Mouse (Mus musculus) midbrain, embryonic 13.5 days (tissue): ENCODE data around the gene Fam229b. TPM values are rescaled to one million over a fixed set of nuclear protein-coding genes. Genes with fewer than 3 reads are reported as not detected.

ENCODE experiments used
- ATAC-seq: fragments of 200-750 bp; cut with Nextera tagmentation; 2 replicates; pipeline ENCODE4 v1.8.0; 2017; ENCODE audit warnings: mild to moderate bottlenecking, moderate TSS enrichment, moderate library complexity
- H3K27ac ChIP-seq: fragments of 300-500 bp; sonication (generic); 2 replicates; pipeline ENCODE4 v1.5.1; 2015; ENCODE audit warnings: inconsistent platforms, mild to moderate bottlenecking, moderate library complexity
- H3K27me3 ChIP-seq: fragments of 300-500 bp; sonication (generic); 2 replicates; pipeline ENCODE4 v1.6.1; 2015; ENCODE audit warnings: mild to moderate bottlenecking, inconsistent platforms
- H3K36me3 ChIP-seq: fragments of 300-500 bp; sonication (generic); 2 replicates; pipeline ENCODE4 v1.6.1; 2015; ENCODE audit warnings: mild to moderate bottlenecking, inconsistent platforms
- H3K4me1 ChIP-seq: fragments of 300-500 bp; sonication (generic); replicated peaks from 2 replicates; pipeline ENCODE4 v1.6.1; 2015; ENCODE audit warnings: inconsistent platforms
- H3K4me2 ChIP-seq: fragments of 300-500 bp; sonication (generic); replicated peaks from 2 replicates; pipeline ENCODE4 v1.6.1; 2015; ENCODE audit warnings: moderate library complexity, mild to moderate bottlenecking, inconsistent platforms
- H3K4me3 ChIP-seq: fragments of 300-500 bp; sonication (generic); replicated peaks from 2 replicates; pipeline ENCODE4 v1.5.1; 2015; ENCODE audit warnings: mild to moderate bottlenecking, inconsistent platforms
- H3K9ac ChIP-seq: fragments of 300-500 bp; sonication (generic); replicated peaks from 2 replicates; pipeline ENCODE4 v1.6.1; 2015; ENCODE audit warnings: mild to moderate bottlenecking, inconsistent platforms
- H3K9me3 ChIP-seq: fragments of 300-500 bp; sonication (generic); 2 replicates; pipeline ENCODE4 v1.6.1; 2016; ENCODE audit warnings: mild to moderate bottlenecking, inconsistent platforms
- WGBS: fragments of 180-500 bp; shearing (Covaris S2); methylation state at CpG from one replicate; pipeline ENCODE4 v1.1.7; 2015; 5-methylcytosine and 5-hydroxymethylcytosine counted together
- polyA plus RNA-seq: library from polyadenylated mRNA; unstranded; fragments of >200 nt; fragmentation: Nextera tagmentation; extraction: Ambion mirVana; gene quantifications from 2 replicates; pipeline ENCODE4 v1.2.1, GENCODE M21; 2015

Gene Fam229b
- polyA plus RNA-seq, 1 experiment from 2014 or later = 30.6 TPM

GRCm38 (mm10) chr10:39109489-39109874 is 24.2 kb downstream of the Fam229b start:
- 62% methylated on average over 4 of the region's 4 CpGs for WGBS
- Histone ChIP-seq H3K36me3 (no peaks in the 10 kb centered on the region), H3K27ac (no peak overlapping the region)

GRCm38 (mm10) chr10:39108837-39109488 is 24.8 kb downstream of the Fam229b start:
- no peaks in the 10 kb centered on the region for H3K4me1 ChIP-seq
- H3K9me3 ChIP-seq = no peaks in the 10 kb centered on the region
- H3K4me2 ChIP-seq = no peak overlapping the region
- no peak for ATAC-seq
- no peak overlapping the region for H3K9ac ChIP-seq
- WGBS = 72% methylated on average over 10 of the region's 10 CpGs
- no peak overlapping the region for H3K4me3 ChIP-seq
- no peaks in the 10 kb centered on the region for H3K36me3 ChIP-seq
- H3K27ac ChIP-seq = no peak overlapping the region
- no peaks in the 10 kb centered on the region for H3K27me3 ChIP-seq

More at GRCm38 (mm10) chr10:39109489-39109874, 24.2 kb downstream of the Fam229b start:
- H3K9me3 ChIP-seq = no peaks in the 10 kb centered on the region
- no peak overlapping the region for H3K4me2 ChIP-seq
- H3K9ac ChIP-seq = no peak overlapping the region
- H3K4me1 ChIP-seq = no peaks in the 10 kb centered on the region
- no peak for ATAC-seq
- H3K27me3 ChIP-seq = no peaks in the 10 kb centered on the region
- no peak overlapping the region for H3K4me3 ChIP-seq

- H3K9ac ChIP-seq = no peak overlapping the region
- H3K27me3 ChIP-seq = no peaks in the 10 kb centered on the region
- no peaks in the 10 kb centered on the region for H3K9me3 ChIP-seq
- H3K36me3 ChIP-seq = no peaks in the 10 kb centered on the region
- WGBS = 24% methylated on average over 4 of the region's 4 CpGs
- H3K4me3 ChIP-seq = no peak overlapping the region
- no peaks in the 10 kb centered on the region for H3K4me1 ChIP-seq
- no peak for ATAC-seq
- H3K4me2 ChIP-seq = no peak overlapping the region
- no peak overlapping the region for H3K27ac ChIP-seq
Measured at GRCm38 (mm10) chr10:39106935-39107334, 26.8 kb downstream of the Fam229b start.

GRCm38 (mm10) chr10:39106413-39106812 is 27.3 kb downstream of the Fam229b start:
- no peak overlapping the region for H3K4me3 ChIP-seq
- H3K9me3 ChIP-seq = no peaks in the 10 kb centered on the region
- no peaks in the 10 kb centered on the region for H3K36me3 ChIP-seq
- no peaks in the 10 kb centered on the region for H3K4me1 ChIP-seq
- no peak overlapping the region for H3K4me2 ChIP-seq
- no peak for ATAC-seq
- no peaks in the 10 kb centered on the region for H3K27me3 ChIP-seq
- WGBS = 41% methylated on average over 3 of the region's 3 CpGs
- no peak overlapping the region for H3K9ac ChIP-seq
- H3K27ac ChIP-seq = no peak overlapping the region

- no peak overlapping the region for H3K27ac ChIP-seq
- H3K9me3 ChIP-seq = no peaks in the 10 kb centered on the region
- no peaks in the 10 kb centered on the region for H3K27me3 ChIP-seq
- H3K36me3 ChIP-seq = no peaks in the 10 kb centered on the region
- ATAC-seq = no peak
- no peak overlapping the region for H3K4me3 ChIP-seq
- H3K4me2 ChIP-seq = no peak overlapping the region
- no peaks in the 10 kb centered on the region for H3K4me1 ChIP-seq
- H3K9ac ChIP-seq = no peak overlapping the region
- WGBS = 94% methylated on average over 8 of the region's 8 CpGs
Measured at GRCm38 (mm10) chr10:39104803-39105449, 28.8 kb downstream of the Fam229b start.

- 95% methylated on average over 10 of the region's 10 CpGs for WGBS
Measured at GRCm38 (mm10) chr10:39098746-39099145, 35.0 kb downstream of the Fam229b start.

GRCm38 (mm10) chr10:39096981-39097380 is 36.7 kb downstream of the Fam229b start:
- ATAC-seq = no peak
- 84% methylated on average over 9 of the region's 9 CpGs for WGBS
- no peak overlapping the region for H3K4me3 ChIP-seq
- H3K9ac ChIP-seq = no peak overlapping the region
- no peak overlapping the region for H3K27ac ChIP-seq
- H3K36me3 ChIP-seq = no peaks in the 10 kb centered on the region
- no peaks in the 10 kb centered on the region for H3K9me3 ChIP-seq
- H3K4me2 ChIP-seq = no peak overlapping the region
- H3K27me3 ChIP-seq = no peaks in the 10 kb centered on the region
- H3K4me1 ChIP-seq = no peaks in the 10 kb centered on the region

More at GRCm38 (mm10) chr10:39098746-39099145, 35.0 kb downstream of the Fam229b start:
- H3K36me3 ChIP-seq = no peaks in the 10 kb centered on the region
- no peaks in the 10 kb centered on the region for H3K9me3 ChIP-seq
- H3K27me3 ChIP-seq = no peaks in the 10 kb centered on the region
- no peaks in the 10 kb centered on the region for H3K4me1 ChIP-seq
- H3K4me3 ChIP-seq = no peak overlapping the region
- no peak overlapping the region for H3K4me2 ChIP-seq
- no peak overlapping the region for H3K9ac ChIP-seq
- H3K27ac ChIP-seq = no peak overlapping the region
- ATAC-seq = no peak

- H3K4me2 ChIP-seq = no peak overlapping the region
- no peaks in the 10 kb centered on the region for H3K36me3 ChIP-seq
- 90% methylated on average over 4 of the region's 4 CpGs for WGBS
- H3K4me3 ChIP-seq = no peak overlapping the region
- H3K9ac ChIP-seq = no peak overlapping the region
- H3K9me3 ChIP-seq = no peaks in the 10 kb centered on the region
- H3K27me3 ChIP-seq = no peaks in the 10 kb centered on the region
- H3K27ac ChIP-seq = no peak overlapping the region
- no peak for ATAC-seq
- H3K4me1 ChIP-seq = no peaks in the 10 kb centered on the region
Measured at GRCm38 (mm10) chr10:39072048-39072447, 61.7 kb downstream of the Fam229b start.

Other genes with a start within 250 kb of the Fam229b start
- gene Lama4, start 168.4 kb downstream of the Fam229b start, polyA plus RNA-seq = 15.0 and 15.7 TPM in 2 replicates
- gene Tube1, start 62 bp upstream of the Fam229b start, polyA plus RNA-seq = 10.6 and 12.0 TPM in 2 replicates
- gene Ccn6, start 29.9 kb upstream of the Fam229b start, polyA plus RNA-seq = 0.32 and 0.53 TPM in 2 replicates
- 62.4 and 64.8 TPM in 2 replicates for gene Fyn, start 234.9 kb upstream of the Fam229b start, polyA plus RNA-seq